Mouse (Mus musculus) olfactory bulb, adult 2 months (tissue): ENCODE results near the gene Rnf208.

Experiments
- CTCF ChIP-seq: fragments of 200-500 bp; IDR thresholded peaks from 2 replicates; pipeline ENCODE4 v1.5.1; 2012; ENCODE audit warnings: low read depth, mild to moderate bottlenecking, low read length, moderate library complexity; ENCODE audit not compliant: insufficient read depth
- POLR2A ChIP-seq: fragments of 200-500 bp; IDR thresholded peaks from 2 replicates; pipeline ENCODE4 v1.6.1; 2012; ENCODE audit warnings: mild to moderate bottlenecking, low read depth, low read length, moderate library complexity; ENCODE audit not compliant: insufficient read depth

DNA sequence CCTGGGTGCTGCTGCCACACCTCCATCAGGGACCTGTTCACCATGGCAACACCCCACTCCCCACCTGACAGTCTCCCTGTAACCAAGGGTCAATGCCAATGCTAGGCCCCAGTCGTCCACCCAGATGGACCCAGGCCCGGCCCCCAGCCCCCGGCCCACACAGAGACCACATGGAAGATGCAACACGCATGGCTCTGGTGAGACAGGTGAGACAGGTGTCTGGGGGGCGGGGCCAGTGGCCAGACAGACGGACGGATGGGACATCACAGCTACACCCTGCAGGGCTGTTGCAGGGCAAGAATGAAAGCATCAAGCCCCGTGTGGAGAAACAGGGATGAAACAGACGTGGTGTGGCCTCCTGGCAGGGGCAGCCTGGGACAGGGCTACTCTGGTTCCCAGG, 51.7 kb downstream of the Rnf208 start:
- TF ChIP-seq CTCF (no peak), POLR2A (no peak)
